Mouse (Mus musculus): ENCODE results near the gene Tril.

- TF ChIP-seq UBTF (IDR thresholded peaks at IDR 0.05; ENCODE audit: low read depth, low read length) (no peak), ZMIZ1 (IDR thresholded peaks at IDR 0.05; ENCODE audit: low read depth, low read length) (no peak), CTCF (conservative IDR thresholded peaks at IDR 0.05 in 1 of 2, IDR thresholded peaks at IDR 0.05 in 1 of 2; ENCODE audit: low read depth in 2 of 2, low read length in 2 of 2) (no peak), EP300 (IDR thresholded peaks at IDR 0.05; ENCODE audit: low read length) (no peak), RCOR1 (conservative IDR thresholded peaks at IDR 0.05; ENCODE audit: low read depth, low read length) (no peak), ZC3H11A (IDR thresholded peaks at IDR 0.05; ENCODE audit: low read depth, low read length) (no peak), USF2 (conservative IDR thresholded peaks at IDR 0.05; ENCODE audit: low read depth, low read length) (no peak), ELF1 (IDR thresholded peaks at IDR 0.05; ENCODE audit: low read depth, low read length) (no peak), MXI1 (IDR thresholded peaks at IDR 0.05; ENCODE audit: low read depth, low read length) (no peak), TCF12 (IDR thresholded peaks at IDR 0.05; ENCODE audit: low read depth, low read length) (no peak), SIN3A (IDR thresholded peaks at IDR 0.05; ENCODE audit: low read length) (no peak)
These were observed 4.6 kb upstream of the Tril start for GRCm38 (mm10) chr6:53825213-53825612.
